Mouse (Mus musculus): ENCODE measurements at regions not wholly inside any gene's neighbourhood (a gene's known extent, or its start where the extent isn't known, plus 50 kb on each side); places are given as distances from the start of the nearest gene placed in this dataset.

DNA sequence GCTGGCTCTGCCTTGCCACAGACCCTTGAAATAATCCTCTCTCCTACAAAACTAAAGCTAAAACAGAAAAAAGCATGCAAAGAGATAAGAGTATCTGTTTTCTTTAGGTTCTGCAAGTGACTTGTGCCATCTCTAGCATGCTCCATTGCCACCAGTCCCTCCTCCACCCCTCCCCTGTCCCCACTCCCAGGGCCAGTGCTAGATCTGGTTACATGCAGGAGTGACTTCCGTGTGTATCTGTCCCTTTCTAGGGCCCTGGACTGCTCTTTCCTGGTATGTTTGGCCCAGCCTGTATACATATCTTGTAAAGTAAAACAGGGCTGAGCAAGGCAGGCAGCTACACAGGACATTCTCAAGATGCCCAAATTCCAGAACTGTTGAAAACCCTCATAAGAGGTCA, 313.9 kb upstream of the Meis1 start:
- no peak for TF ChIP-seq CTCF (IDR thresholded peaks at IDR 0.05; ENCODE audit: control insufficient read depth, insufficient read depth, low read length)
- no peak for TF ChIP-seq POLR2A (IDR thresholded peaks at IDR 0.05; ENCODE audit: borderline replicate concordance, control insufficient read depth, low read depth, low read length)
